Comparison of ENCODE assay signal across 13 mouse cellular contexts in genomic region chr5:136143161-136143755, GRCm38 (mm10). TPM values are rescaled to one million over a fixed set of nuclear protein-coding genes. Genes with fewer than 3 reads are reported as not detected.
A peak's percentile ranks its signal among the peaks of the same experiment; 100 is the strongest.
DNase-seq lines count a peak whose midpoint lies in the region; ATAC-seq and TF ChIP-seq lines count a peak whose summit lies in the region.
"Had no signal": no experiment of that assay in that cellular context is flagged by ENCODE, and none has a peak within 500 bp of the region (broad histone marks: within the 10 kb centered on the region; RNA-seq: fewer than 3 reads in every experiment).

No protein-coding gene starts in this region.

- ATAC-seq in forebrain, embryonic 16.5 days: no peak

- H3K4me2 ChIP-seq in CH12.LX (ENCODE audit: insufficient read depth, low read depth, poor library complexity, severe bottlenecking): no peak overlapping the region
- H3K4me2 ChIP-seq in forebrain, embryonic 16.5 days (ENCODE audit: low read length): no peak overlapping the region
- H3K4me2 ChIP-seq: forebrain, embryonic 12.5 days; heart, embryonic 12.5 days; midbrain, embryonic 12.5 days; stomach, embryonic 15.5 days had no signal

- peaks cover 27 to 43% of the 10 kb centered on the region in 2 experiments for H3K36me3 ChIP-seq in CH12.LX (replicated peaks in 1 of 2; ENCODE audit: control insufficient read depth in 1 of 2, insufficient read depth in 1 of 2, low read length in 1 of 2)
- H3K36me3 ChIP-seq in forebrain, embryonic 16.5 days (ENCODE audit: control insufficient read depth, insufficient read depth): peaks cover 12% of the 10 kb centered on the region

- no peak overlapping the region for H3K9ac ChIP-seq in CH12.LX (ENCODE audit: insufficient read depth, low read depth)
- H3K9ac ChIP-seq in forebrain, embryonic 16.5 days (replicated peaks; ENCODE audit: low read depth, low read length): no peak overlapping the region
- H3K9ac ChIP-seq: forebrain, embryonic 12.5 days; heart, embryonic 12.5 days; midbrain, embryonic 12.5 days; stomach, embryonic 15.5 days had no signal

- peak; percentile 10 for TF ChIP-seq RAD21 in CH12.LX (IDR thresholded peaks at IDR 0.05; ENCODE audit: low read depth, low read length)

- TF ChIP-seq POLR2A in CH12.LX (IDR thresholded peaks at IDR 0.05; ENCODE audit: low read depth, low read length): no peak
- TF ChIP-seq POLR2A in cortical plate, adult 2 months (IDR thresholded peaks at IDR 0.05; ENCODE audit: extremely low read depth, insufficient read depth, low read length): no peak

- intact Hi-C loops in gastrocnemius, postnatal 14 days (cut with DNase I; ENCODE audit: low total_unique reads): loop anchor here (5.0 kb wide), 1 partner anchor 44 kb away; no protein-coding TSS in a partner anchor

- H3K9me3 ChIP-seq in CH12.LX (replicated peaks; ENCODE audit: low read length): peaks cover 7% of the 10 kb centered on the region
- H3K9me3 ChIP-seq in forebrain, embryonic 16.5 days (ENCODE audit: control insufficient read depth, low read length): no peaks in the 10 kb centered on the region
- H3K9me3 ChIP-seq: midbrain, embryonic 12.5 days; stomach, embryonic 15.5 days had no signal

- H3K79me2 ChIP-seq in CH12.LX (replicated peaks; ENCODE audit: control insufficient read depth, extremely low read depth, insufficient read depth, poor library complexity, severe bottlenecking): no peaks in the 10 kb centered on the region

- peak; percentile 13 to 44; a peak in 2 of 4 replicates for TF ChIP-seq CTCF in CH12.LX (conservative IDR thresholded peaks at IDR 0.05 in 1 of 2, IDR thresholded peaks at IDR 0.05 in 1 of 2; ENCODE audit: low read depth in 2 of 2, low read length in 2 of 2)
- TF ChIP-seq CTCF in cortical plate, adult 2 months (IDR thresholded peaks at IDR 0.05; ENCODE audit: extremely low read depth, insufficient read depth, low read length): peak; percentile 30; the same call in 1 of the 2 replicates

- WGBS in forebrain, embryonic 16.5 days: 90% methylated on average over 6 of the region's 6 CpGs

- H3K27me3 ChIP-seq in CH12.LX (replicated peaks): no peaks in the 10 kb centered on the region
- no peaks in the 10 kb centered on the region for H3K27me3 ChIP-seq in forebrain, embryonic 16.5 days (replicated peaks; ENCODE audit: control insufficient read depth, insufficient read depth, low read length)
- H3K27me3 ChIP-seq: forebrain, embryonic 12.5 days; midbrain, embryonic 12.5 days; stomach, embryonic 15.5 days had no signal

- peaks cover 0 to 17% of the 10 kb centered on the region in 2 experiments; a peak in 2 of 4 replicates for H3K4me1 ChIP-seq in CH12.LX (ENCODE audit: control insufficient read depth in 1 of 2, insufficient read depth in 2 of 2)
- no peaks in the 10 kb centered on the region for H3K4me1 ChIP-seq in cortical plate, adult 2 months (ENCODE audit: control insufficient read depth, insufficient read depth, low read length)
- H3K4me1 ChIP-seq in forebrain, embryonic 16.5 days (replicated peaks; ENCODE audit: control insufficient read depth, insufficient read depth, low read length): no peaks in the 10 kb centered on the region
- H3K4me1 ChIP-seq: forebrain, embryonic 12.5 days; heart, embryonic 12.5 days; stomach, embryonic 15.5 days had no signal

- in situ Hi-C loops in CH12.LX (cut with MboI; ENCODE audit: low pct_ligation_motif_present, low pct_unique_long_range_greater_than_20kb, low sequenced_read_pairs): no loop called here

- dilution Hi-C loops in CH12.LX (cut with MboI; ENCODE audit: extremely low pct_ligation_motif_present, extremely low pct_unique_long_range_greater_than_20kb, low sequenced_read_pairs): no loop called here

- peak; percentile 42 for DNase-seq in kidney, postnatal 10 days
- DNase-seq in kidney, postnatal 14 days: no peak
- DNase-seq in 3T3-L1 (ENCODE audit: low read depth, low spot score) (peak; percentile 76), CH12.LX (ENCODE audit: extremely low read depth) (no peak)
- no peak for DNase-seq in gastrocnemius, postnatal 14 days
- DNase-seq: adrenal gland, adult 2 months; cerebellum, postnatal 36 days had no signal

- no peak for TF ChIP-seq EP300 in CH12.LX (IDR thresholded peaks at IDR 0.05; ENCODE audit: low read length)

- H3K27ac ChIP-seq in CH12.LX (ENCODE audit: insufficient read depth, low read depth): no peak overlapping the region
- H3K27ac ChIP-seq in cortical plate, adult 2 months (ENCODE audit: insufficient read depth, low read length): no peak overlapping the region
- no peak overlapping the region for H3K27ac ChIP-seq in forebrain, embryonic 16.5 days (ENCODE audit: low read length)
- H3K27ac ChIP-seq: forebrain, embryonic 12.5 days; midbrain, embryonic 12.5 days; stomach, embryonic 15.5 days had no signal

- H3K4me3 ChIP-seq in CH12.LX (replicated peaks in 1 of 3; ENCODE audit: low read depth in 2 of 3, low read length in 2 of 3, poor library complexity in 1 of 3): no peak overlapping the region
- H3K4me3 ChIP-seq in cortical plate, adult 2 months (ENCODE audit: insufficient read depth, low read length): no peak overlapping the region
- H3K4me3 ChIP-seq in forebrain, embryonic 16.5 days (replicated peaks; ENCODE audit: low read length): no peak overlapping the region
- H3K4me3 ChIP-seq: forebrain, embryonic 12.5 days; heart, embryonic 12.5 days; midbrain, embryonic 12.5 days; stomach, embryonic 15.5 days had no signal

TF ChIP-seq in CH12.LX, 34 proteins besides CTCF, POLR2A, EP300 and RAD21:
- TF ChIP-seq UBTF (IDR thresholded peaks at IDR 0.05; ENCODE audit: low read depth, low read length) (no peak), SIN3A (IDR thresholded peaks at IDR 0.05; ENCODE audit: low read length) (no peak), MEF2A (IDR thresholded peaks at IDR 0.05; ENCODE audit: borderline replicate concordance, low read depth, low read length) (no peak), HCFC1 (IDR thresholded peaks at IDR 0.05; ENCODE audit: low read depth, low read length) (no peak), E2F4 (IDR thresholded peaks at IDR 0.05; ENCODE audit: insufficient replicate concordance, low read depth, low read length) (no peak), MXI1 (IDR thresholded peaks at IDR 0.05; ENCODE audit: low read depth, low read length) (no peak), SMC3 (IDR thresholded peaks at IDR 0.05; ENCODE audit: low read depth, low read length) (peak; percentile 22)

RNA-seq across cellular contexts. Expression of gene Alkbh4, which starts 7.3 kb away (rescaled TPM):
- total RNA-seq in CH12.LX (2012; rRNA removed): 12.9 and 15.7 TPM in 2 replicates
- 10.2 and 12.2 TPM in 2 replicates for total RNA-seq in CH12.LX (2014; rRNA removed)
- 12.0 and 15.9 TPM in 2 replicates for polyA plus RNA-seq in CH12.LX (2012; ENCODE audit: insufficient read length, low read depth)
- polyA plus RNA-seq in cortical plate, adult 2 months (2012; rRNA removed): 10.4 and 11.3 TPM in 2 replicates
- 18.0 and 19.4 TPM in 2 replicates for polyA plus RNA-seq in forebrain, embryonic 16.5 days (2015; fragmentation: Nextera tagmentation; extraction: Ambion mirVana)
- 1 to 10 TPM; 4.4 to 5.1 TPM for total RNA-seq in gastrocnemius, postnatal 14 days (2021)

RNA-seq across cellular contexts. Expression of gene Lrwd1, which starts 7.4 kb away (rescaled TPM):
- total RNA-seq in CH12.LX (2012; rRNA removed): 58.9 and 62.1 TPM in 2 replicates
- total RNA-seq in CH12.LX (2014; rRNA removed): 49.6 and 54.3 TPM in 2 replicates
- 52.2 and 65.9 TPM in 2 replicates for polyA plus RNA-seq in CH12.LX (2012; ENCODE audit: insufficient read length, low read depth)
- polyA plus RNA-seq in cortical plate, adult 2 months (2012; rRNA removed): 18.2 and 19.8 TPM in 2 replicates
- polyA plus RNA-seq in forebrain, embryonic 16.5 days (2015; fragmentation: Nextera tagmentation; extraction: Ambion mirVana): 32.1 and 32.7 TPM in 2 replicates
- total RNA-seq in gastrocnemius, postnatal 14 days (2021): 1 to 10 TPM; 4.0 to 4.3 TPM

RNA-seq across cellular contexts. Expression of gene Polr2j, which starts 26.8 kb away (rescaled TPM):
- total RNA-seq in CH12.LX (2012; rRNA removed) (137 and 186 TPM in 2 replicates), CH12.LX (2014; rRNA removed) (160 and 178 TPM in 2 replicates)
- 117 and 121 TPM in 2 replicates for polyA plus RNA-seq in CH12.LX (2012; ENCODE audit: insufficient read length, low read depth)
- polyA plus RNA-seq in cortical plate, adult 2 months (2012; rRNA removed): 121 and 126 TPM in 2 replicates
- 214 and 228 TPM in 2 replicates for polyA plus RNA-seq in forebrain, embryonic 16.5 days (2015; fragmentation: Nextera tagmentation; extraction: Ambion mirVana)
- total RNA-seq in gastrocnemius, postnatal 14 days (2021): 10 to 100 TPM; 52.9 to 66.0 TPM

RNA-seq across cellular contexts. Expression of gene Orai2, which starts 27.3 kb away (rescaled TPM):
- total RNA-seq in CH12.LX (2012; rRNA removed) (7.3 and 8.8 TPM in 2 replicates), CH12.LX (2014; rRNA removed) (6.4 and 7.3 TPM in 2 replicates)
- polyA plus RNA-seq in CH12.LX (2012; ENCODE audit: insufficient read length, low read depth): 7.4 TPM in 2 replicates
- polyA plus RNA-seq in cortical plate, adult 2 months (2012; rRNA removed): 54.6 and 73.6 TPM in 2 replicates
- 41.1 and 44.2 TPM in 2 replicates for polyA plus RNA-seq in forebrain, embryonic 16.5 days (2015; fragmentation: Nextera tagmentation; extraction: Ambion mirVana)
- 1 to 10 TPM; 2.7 to 3.2 TPM for total RNA-seq in gastrocnemius, postnatal 14 days (2021)

RNA-seq across cellular contexts. Expression of gene Prkrip1, which starts 55.5 kb away (rescaled TPM):
- total RNA-seq in CH12.LX (2012; rRNA removed) (45.5 and 59.1 TPM in 2 replicates), CH12.LX (2014; rRNA removed) (43.7 and 47.7 TPM in 2 replicates)
- 94.8 and 117 TPM in 2 replicates for polyA plus RNA-seq in CH12.LX (2012; ENCODE audit: insufficient read length, low read depth)
- polyA plus RNA-seq in cortical plate, adult 2 months (2012; rRNA removed): 35.0 and 36.0 TPM in 2 replicates
- polyA plus RNA-seq in forebrain, embryonic 16.5 days (2015; fragmentation: Nextera tagmentation; extraction: Ambion mirVana): 54.0 and 63.0 TPM in 2 replicates
- total RNA-seq in gastrocnemius, postnatal 14 days (2021): 10 to 100 TPM; 24.2 to 25.1 TPM

Comparison
In these comparisons a context has a peak if more than half of its experiments do, and no peak if none do; other contexts are left out.
1. DNase-seq: peak in kidney, postnatal 10 days (single experiment) and 3T3-L1 (single experiment); none in kidney, postnatal 14 days (single experiment), CH12.LX (single experiment) and gastrocnemius, postnatal 14 days (single experiment).